Mouse (Mus musculus) liver, adult 2 months (tissue): ENCODE measurements at regions not wholly inside any gene's neighbourhood (a gene's known extent, or its start where the extent isn't known, plus 50 kb on each side); places are given as distances from the start of the nearest gene placed in this dataset.

Experiments
- CTCF ChIP-seq: fragments of 200-500 bp; IDR thresholded peaks from 2 replicates; pipeline ENCODE4 v1.5.1; 2011; ENCODE audit warnings: low read depth, low read length, control low read depth
- POLR2A ChIP-seq: fragments of 200-500 bp; IDR thresholded peaks from 2 replicates; pipeline ENCODE4 v1.6.1; 2011; ENCODE audit warnings: low read length, control low read depth; ENCODE audit not compliant: insufficient read depth; ENCODE audit errors: extremely low read depth

DNA sequence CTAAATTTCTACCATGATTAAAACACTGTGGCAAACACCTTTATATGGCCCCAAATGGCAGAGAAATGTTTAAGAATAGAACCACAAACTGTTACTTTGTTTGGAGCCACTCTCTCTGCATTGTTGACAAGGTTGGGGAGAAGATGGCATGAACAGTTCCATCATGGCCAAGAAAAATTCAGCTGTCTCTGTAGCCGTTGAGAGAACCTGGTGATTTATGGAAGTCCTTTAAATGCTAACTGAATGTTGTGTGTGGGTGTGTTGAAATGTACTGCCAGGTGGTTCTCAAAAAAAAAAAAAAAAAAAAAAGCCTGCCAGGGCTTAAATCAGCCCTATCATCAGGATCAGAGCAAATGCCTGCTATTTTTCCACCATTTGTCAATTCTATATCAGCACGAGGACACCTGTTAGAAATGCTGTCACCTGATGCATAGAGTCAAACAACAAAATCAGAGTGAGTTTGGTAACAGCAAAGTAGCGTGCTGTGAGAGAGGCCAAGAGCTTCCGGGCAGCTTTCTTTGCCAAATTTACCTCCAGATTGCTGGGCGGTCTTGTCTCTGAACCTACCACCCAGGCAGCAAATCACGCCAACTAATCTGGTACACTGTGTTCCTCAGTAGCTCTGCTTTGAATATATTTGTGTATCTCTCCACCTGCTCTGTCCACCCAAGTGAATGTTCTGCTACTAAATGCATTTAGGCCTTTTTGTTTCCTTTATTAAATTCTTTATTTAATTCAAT, 536.5 kb downstream of the Btbd3 start:
- no peak for TF ChIP-seq CTCF
- no peak for TF ChIP-seq POLR2A
